Mouse (Mus musculus) mouse embryonic stem cell (cell line): Measurements from ENCODE around the gene Cdhr5.

Source experiments
- in situ Hi-C, 2 experiments: fragments of 300-500 bp; cut with MboI; formaldehyde crosslinking; loops; 1 replicate in 1 of 2; 3 replicates in 1 of 2; pipeline ENCODE4 v1.14.3; 2019 to 2020; ENCODE audit warnings: low sequenced_read_pairs in 2 of 2, low pct_unique_long_range_greater_than_20kb in 1 of 2, mixed read lengths in 1 of 2; ENCODE audit not compliant: unreplicated experiment in 1 of 2

The Cdhr5 gene

GRCm38 (mm10) chr7:141281442-141281841, 4.9 kb upstream of the Cdhr5 start:
- in situ Hi-C loops: no loop called here

GRCm38 (mm10) chr7:141278766-141279590, 2.4 kb upstream of the Cdhr5 start, which contains the start of gene Sct:
Gene Sct (minus strand): TSS chr7:141279133.
- in situ Hi-C loops: no loop called here

GRCm38 (mm10) chr7:141277701-141278678, 1.4 kb upstream of the Cdhr5 start:
- in situ Hi-C loops: no loop called here

- in situ Hi-C loops: no loop called here
Observed at GRCm38 (mm10) chr7:141275356-141275755, 1.2 kb downstream of the Cdhr5 start.

- in situ Hi-C loops: no loop called here
Observed at GRCm38 (mm10) chr7:141270631-141271030, 6.0 kb downstream of the Cdhr5 start.

- in situ Hi-C loops: no loop called here
Observed at GRCm38 (mm10) chr7:141269273-141269545, 7.4 kb downstream of the Cdhr5 start.

- in situ Hi-C loops: no loop called here
Observed at GRCm38 (mm10) chr7:141268466-141269272, 7.9 kb downstream of the Cdhr5 start.

- in situ Hi-C loops: no loop called here
Observed at GRCm38 (mm10) chr7:141265739-141266561, 10.6 kb downstream of the Cdhr5 start, which contains the start of gene Irf7. Gene Irf7 (minus strand): TSS chr7:141266481.

GRCm38 (mm10) chr7:141265411-141265738, 11.2 kb downstream of the Cdhr5 start:
- in situ Hi-C loops: no loop called here

- in situ Hi-C loops: no loop called here
Observed at GRCm38 (mm10) chr7:141264761-141265410, 11.7 kb downstream of the Cdhr5 start.

- in situ Hi-C loops: no loop called here
Observed at GRCm38 (mm10) chr7:141264041-141264700, 12.4 kb downstream of the Cdhr5 start.

- in situ Hi-C loops: no loop called here
Observed at GRCm38 (mm10) chr7:141263640-141264039, 12.9 kb downstream of the Cdhr5 start.

- in situ Hi-C loops: no loop called here
Observed at GRCm38 (mm10) chr7:141261480-141261879, 15.1 kb downstream of the Cdhr5 start.

GRCm38 (mm10) chr7:141256159-141256558, 20.4 kb downstream of the Cdhr5 start:
- in situ Hi-C loops: loop anchor here in 1 of 2 experiments (10.0 kb wide), 1 partner anchor 59 kb away; no protein-coding TSS in a partner anchor

GRCm38 (mm10) chr7:141250486-141250885, 26.1 kb downstream of the Cdhr5 start:
- in situ Hi-C loops: loop anchor here (5.0 to 10.0 kb wide), 2 partner anchors 62 to 64 kb away; no protein-coding TSS in a partner anchor

GRCm38 (mm10) chr7:141231551-141231950, 45.0 kb downstream of the Cdhr5 start:
- in situ Hi-C loops: no loop called here

GRCm38 (mm10) chr7:141231111-141231510, 45.5 kb downstream of the Cdhr5 start:
- in situ Hi-C loops: no loop called here
